Mouse (Mus musculus): ENCODE data around the gene Dlat. TPM values are rescaled to one million over a fixed set of nuclear protein-coding genes. Genes with fewer than 3 reads are reported as not detected.

Dlat gene
- polyA plus RNA-seq, 1 experiment from 2014 or later: 43.9 TPM

- Histone ChIP-seq H3K4me1 (replicated peaks) (peaks cover 2% of the 10 kb centered on the region), H3K36me3 (peaks cover 62% of the 10 kb centered on the region), H3K9me3 (no peaks in the 10 kb centered on the region), H3K27me3 (ENCODE audit: insufficient read depth, poor library complexity, severe bottlenecking) (no peaks in the 10 kb centered on the region), H3K4me3 (no peak overlapping the region), H3K27ac (no peak overlapping the region)
- DNase-seq (ENCODE audit: low spot score): no peak
- WGBS: 88% methylated on average over 6 of the region's 6 CpGs
Observed at GRCm38 (mm10) chr9:50686866-50687652, 27.5 kb upstream of the Dlat start.

DNA sequence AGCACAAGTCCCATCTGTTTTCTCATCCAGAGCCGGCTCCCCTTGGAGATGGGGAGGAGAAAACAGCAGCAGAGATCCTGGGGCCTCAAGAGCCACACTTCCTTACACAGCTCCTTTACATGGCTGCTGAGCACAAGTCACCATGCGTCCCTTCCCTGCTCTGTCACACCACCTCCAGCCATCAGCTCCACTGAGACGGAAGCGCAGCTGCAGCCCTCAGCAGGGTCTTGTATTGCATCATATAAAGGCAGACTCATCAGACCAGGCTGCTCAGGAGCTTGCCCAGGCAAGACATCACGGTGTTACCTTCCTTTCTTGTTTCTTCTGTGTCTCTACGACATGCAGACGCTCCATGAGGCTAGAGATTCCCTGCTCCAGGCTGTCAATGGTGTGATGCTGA is 22.1 kb upstream of the Dlat start:
- Histone ChIP-seq H3K4me3 (no peak overlapping the region), H3K36me3 (peaks cover 85% of the 10 kb centered on the region)

GRCm38 (mm10) chr9:50679406-50679805 is 19.8 kb upstream of the Dlat start:
- H3K27me3 ChIP-seq (ENCODE audit: insufficient read depth, poor library complexity, severe bottlenecking): no peaks in the 10 kb centered on the region
- no peaks in the 10 kb centered on the region for H3K9me3 ChIP-seq
- DNase-seq (ENCODE audit: low spot score): no peak
- H3K4me3 ChIP-seq: no peak overlapping the region
- no peak overlapping the region for H3K27ac ChIP-seq
- H3K4me1 ChIP-seq (replicated peaks): no peaks in the 10 kb centered on the region
- H3K36me3 ChIP-seq: peaks cover 73% of the 10 kb centered on the region
- WGBS: 92% methylated on average over 1 of the region's 1 CpGs

More for the DNA sequence above, 22.1 kb upstream of the Dlat start:
- H3K4me1 ChIP-seq (replicated peaks): no peaks in the 10 kb centered on the region
- H3K27ac ChIP-seq: no peak overlapping the region
- 74% methylated on average over 7 of the region's 7 CpGs for WGBS
- H3K9me3 ChIP-seq: no peaks in the 10 kb centered on the region
- H3K27me3 ChIP-seq (ENCODE audit: insufficient read depth, poor library complexity, severe bottlenecking): no peaks in the 10 kb centered on the region
- no peak for DNase-seq (ENCODE audit: low spot score)

- WGBS: 23% methylated on average over 1 of the region's 1 CpGs
- H3K4me3 ChIP-seq: no peak overlapping the region
Observed at GRCm38 (mm10) chr9:50674771-50675170, 15.2 kb upstream of the Dlat start.

GRCm38 (mm10) chr9:50670690-50671089 is 11.1 kb upstream of the Dlat start:
- peak; percentile 31 for DNase-seq (ENCODE audit: low spot score)
- Histone ChIP-seq H3K36me3 (peaks cover 43% of the 10 kb centered on the region), H3K4me3 (no peak overlapping the region), H3K9me3 (no peaks in the 10 kb centered on the region), H3K27ac (no peak overlapping the region), H3K4me1 (replicated peaks) (no peaks in the 10 kb centered on the region), H3K27me3 (ENCODE audit: insufficient read depth, poor library complexity, severe bottlenecking) (no peaks in the 10 kb centered on the region)
- WGBS: 35% methylated on average over 5 of the region's 5 CpGs

More at GRCm38 (mm10) chr9:50674771-50675170, 15.2 kb upstream of the Dlat start:
- H3K27me3 ChIP-seq (ENCODE audit: insufficient read depth, poor library complexity, severe bottlenecking): no peaks in the 10 kb centered on the region
- no peak overlapping the region for H3K27ac ChIP-seq
- no peaks in the 10 kb centered on the region for H3K9me3 ChIP-seq
- peaks cover 31% of the 10 kb centered on the region for H3K36me3 ChIP-seq
- DNase-seq (ENCODE audit: low spot score): no peak
- H3K4me1 ChIP-seq (replicated peaks): no peaks in the 10 kb centered on the region

DNA sequence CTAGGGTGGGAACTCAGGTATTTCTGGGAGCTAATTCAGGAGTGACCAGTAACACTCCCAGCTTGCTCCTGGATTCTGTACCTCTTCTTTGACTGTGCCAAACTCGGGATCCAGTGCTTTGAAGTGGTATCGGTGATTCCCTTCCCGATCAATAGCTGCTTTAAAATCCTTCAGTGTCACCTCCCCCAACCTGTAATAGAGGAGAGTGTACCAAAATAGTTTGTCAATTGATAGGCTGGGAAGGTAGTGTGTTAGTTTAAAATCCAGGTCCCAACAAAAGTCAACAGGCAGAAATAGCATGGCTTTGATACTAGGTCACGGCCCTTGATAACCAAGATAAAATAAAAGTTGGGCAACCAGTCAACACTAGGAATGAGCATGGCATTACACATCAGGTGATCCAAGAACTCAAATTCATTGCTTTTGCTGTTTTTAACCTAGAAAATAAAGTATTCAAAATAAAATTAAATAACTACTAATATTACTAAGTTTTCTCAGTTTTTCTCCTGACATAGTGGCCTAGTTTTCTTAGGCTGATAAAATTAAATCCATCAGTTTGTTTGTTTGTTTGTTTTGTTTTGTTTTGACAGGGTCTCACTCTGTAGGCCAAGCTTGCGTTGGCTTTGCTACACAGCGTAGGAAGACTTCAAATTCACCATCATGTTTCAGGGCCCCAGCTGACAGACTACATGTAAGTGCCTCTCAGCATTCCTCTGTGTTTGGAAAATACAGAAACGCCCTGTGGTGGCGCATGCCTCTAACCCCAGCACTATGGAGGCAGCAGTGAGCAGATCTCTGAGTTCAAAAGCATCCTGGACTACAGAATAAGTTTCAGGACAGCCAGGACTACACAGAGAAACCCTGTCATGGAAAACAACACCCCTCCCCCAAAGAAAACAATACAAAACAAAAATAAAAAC is 8.3 kb upstream of the Dlat start:
- no peaks in the 10 kb centered on the region for H3K9me3 ChIP-seq
- no peaks in the 10 kb centered on the region for H3K4me1 ChIP-seq (replicated peaks)
- no peaks in the 10 kb centered on the region for H3K27me3 ChIP-seq (ENCODE audit: insufficient read depth, poor library complexity, severe bottlenecking)
- H3K27ac ChIP-seq: no peak overlapping the region
- no peak for DNase-seq (ENCODE audit: low spot score)
- peaks cover 53% of the 10 kb centered on the region for H3K36me3 ChIP-seq
- H3K4me3 ChIP-seq: no peak overlapping the region
- WGBS: 81% methylated on average over 8 of the region's 8 CpGs

- peaks cover 53% of the 10 kb centered on the region for H3K36me3 ChIP-seq
- no peaks in the 10 kb centered on the region for H3K4me1 ChIP-seq (replicated peaks)
- no peak overlapping the region for H3K4me3 ChIP-seq
- H3K27me3 ChIP-seq (ENCODE audit: insufficient read depth, poor library complexity, severe bottlenecking): no peaks in the 10 kb centered on the region
- no peak for DNase-seq (ENCODE audit: low spot score)
- H3K9me3 ChIP-seq: no peaks in the 10 kb centered on the region
- WGBS: 88% methylated on average over 6 of the region's 6 CpGs
- H3K27ac ChIP-seq: no peak overlapping the region
Observed at GRCm38 (mm10) chr9:50666442-50666841, 6.9 kb upstream of the Dlat start.

DNA sequence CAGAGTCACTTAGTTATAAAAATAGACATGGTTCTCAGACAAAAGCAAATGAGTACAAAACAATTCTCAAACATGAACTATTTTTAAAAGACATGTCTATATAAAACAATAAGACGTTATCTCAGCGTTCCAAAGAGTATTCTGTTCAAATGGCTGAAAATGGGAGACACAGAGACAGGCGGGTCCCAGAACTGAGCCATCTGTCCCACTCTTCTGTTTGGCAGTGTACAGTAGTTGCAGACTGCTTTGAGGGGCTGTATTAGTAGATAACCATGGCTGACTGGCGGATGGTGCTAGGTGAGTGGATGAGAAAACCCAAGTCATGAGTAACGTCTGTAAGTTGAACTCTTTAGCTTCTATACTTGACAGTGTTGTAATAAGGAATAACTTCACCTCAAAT is 5.2 kb upstream of the Dlat start:
- 90% methylated on average over 5 of the region's 5 CpGs for WGBS
- Histone ChIP-seq H3K27me3 (ENCODE audit: insufficient read depth, poor library complexity, severe bottlenecking) (no peaks in the 10 kb centered on the region), H3K9me3 (no peaks in the 10 kb centered on the region)

DNA sequence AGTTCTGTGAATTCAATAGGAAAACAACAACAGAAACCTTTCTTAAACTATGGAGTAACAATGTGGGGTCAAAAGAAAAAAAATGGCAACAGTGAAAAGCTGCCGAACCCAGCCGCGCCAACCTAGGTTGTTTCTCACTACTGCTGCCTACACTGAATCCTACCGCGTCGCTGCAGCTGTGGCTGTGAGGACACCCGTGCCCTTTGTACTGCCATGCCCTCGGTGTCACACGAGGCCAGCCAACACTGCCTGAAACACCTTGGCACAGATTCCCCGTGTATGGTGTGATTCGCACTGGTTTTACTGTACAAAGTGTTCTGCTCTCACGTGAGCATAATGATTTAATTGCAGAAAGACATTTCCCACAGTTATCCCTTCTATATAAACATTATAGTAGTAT is 851 bp upstream of the Dlat start:
- peak; percentile 30 for DNase-seq (ENCODE audit: low spot score)
- no peak overlapping the region for H3K27ac ChIP-seq
- H3K9me3 ChIP-seq: no peaks in the 10 kb centered on the region
- 24% methylated on average over 12 of the region's 12 CpGs for WGBS
- peaks cover 18% of the 10 kb centered on the region for H3K4me1 ChIP-seq (replicated peaks)
- peak overlapping the region; percentile 96 for H3K4me3 ChIP-seq
- peaks cover 31% of the 10 kb centered on the region for H3K36me3 ChIP-seq
- no peaks in the 10 kb centered on the region for H3K27me3 ChIP-seq (ENCODE audit: insufficient read depth, poor library complexity, severe bottlenecking)

More for the DNA sequence above, 5.2 kb upstream of the Dlat start:
- Histone ChIP-seq H3K36me3 (peaks cover 53% of the 10 kb centered on the region), H3K27ac (no peak overlapping the region), H3K4me3 (no peak overlapping the region), H3K4me1 (replicated peaks) (peaks cover 8% of the 10 kb centered on the region)
- no peak for DNase-seq (ENCODE audit: low spot score)

- DNase-seq (ENCODE audit: low spot score): no peak
- Histone ChIP-seq H3K36me3 (peaks cover 39% of the 10 kb centered on the region), H3K4me3 (peak overlapping the region; percentile 96), H3K27me3 (ENCODE audit: insufficient read depth, poor library complexity, severe bottlenecking) (no peaks in the 10 kb centered on the region), H3K27ac (peak overlapping the region; percentile 95), H3K4me1 (replicated peaks) (peaks cover 18% of the 10 kb centered on the region), H3K9me3 (no peaks in the 10 kb centered on the region)
- 0% methylated on average over 28 of the region's 28 CpGs for WGBS
Observed at GRCm38 (mm10) chr9:50658941-50659388, 615 bp downstream of the Dlat start.

GRCm38 (mm10) chr9:50658391-50658790 is 1.2 kb downstream of the Dlat start:
- Histone ChIP-seq H3K27ac (peak overlapping the region; percentile 95), H3K4me1 (replicated peaks) (peaks cover 18% of the 10 kb centered on the region), H3K36me3 (peaks cover 40% of the 10 kb centered on the region), H3K27me3 (ENCODE audit: insufficient read depth, poor library complexity, severe bottlenecking) (no peaks in the 10 kb centered on the region), H3K9me3 (no peaks in the 10 kb centered on the region), H3K4me3 (peak overlapping the region; percentile 96)
- DNase-seq (ENCODE audit: low spot score): no peak
- WGBS: 38% methylated on average over 5 of the region's 5 CpGs

DNA sequence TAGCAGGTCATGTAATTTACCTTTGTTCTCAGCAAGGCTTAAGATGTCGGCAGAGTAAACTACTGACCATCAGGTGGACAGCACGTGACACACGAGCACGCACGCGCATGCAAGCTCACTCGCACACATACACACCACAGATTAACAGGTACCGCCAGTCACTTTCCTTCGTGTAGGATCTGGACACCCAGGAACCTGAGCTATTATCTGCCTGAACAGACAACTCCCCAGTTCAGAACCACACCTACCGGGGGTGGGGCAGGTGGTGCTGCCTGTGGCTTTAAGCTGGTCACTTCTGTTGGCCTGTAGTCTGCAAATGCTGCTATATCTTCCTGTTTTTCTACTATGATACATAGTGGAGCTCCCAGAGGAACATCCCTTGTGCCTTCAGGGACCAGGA is 9.1 kb downstream of the Dlat start:
- Histone ChIP-seq H3K4me1 (replicated peaks) (no peaks in the 10 kb centered on the region), H3K36me3 (peaks cover 97% of the 10 kb centered on the region), H3K4me3 (no peak overlapping the region), H3K9me3 (no peaks in the 10 kb centered on the region), H3K27ac (no peak overlapping the region), H3K27me3 (ENCODE audit: insufficient read depth, poor library complexity, severe bottlenecking) (no peaks in the 10 kb centered on the region)
- 97% methylated on average over 10 of the region's 10 CpGs for WGBS
- DNase-seq (ENCODE audit: low spot score): no peak

All from hindbrain, embryonic 10.5 days (tissue).